Mouse (Mus musculus) cerebellum, adult 9-10 months (tissue): ENCODE results near the gene Esrp2.

ENCODE experiments used
- DNase-seq: peaks from one replicate; pipeline ENCODE4 v3.0.0; 2022

The Esrp2 gene

DNA sequence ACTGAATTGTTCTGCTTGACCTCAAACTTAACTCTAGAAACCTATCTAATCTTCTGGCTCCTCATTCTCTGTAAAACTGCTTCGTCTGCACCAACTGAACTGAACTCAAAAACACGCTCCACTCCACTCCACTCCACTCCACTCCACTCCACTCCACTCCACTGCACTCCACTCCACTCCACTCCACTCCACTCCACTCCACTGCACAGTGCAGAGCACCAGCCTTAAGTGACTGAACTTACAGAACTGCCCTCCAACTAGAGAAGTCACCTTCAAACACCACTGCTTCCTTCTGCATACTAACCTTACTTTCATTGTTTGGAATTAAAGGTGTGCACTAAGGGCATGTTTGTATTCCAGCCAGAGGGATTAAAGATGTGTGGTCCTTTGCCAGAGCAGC lies 24.7 kb downstream of the Esrp2 start:
- no peak for DNase-seq

DNA sequence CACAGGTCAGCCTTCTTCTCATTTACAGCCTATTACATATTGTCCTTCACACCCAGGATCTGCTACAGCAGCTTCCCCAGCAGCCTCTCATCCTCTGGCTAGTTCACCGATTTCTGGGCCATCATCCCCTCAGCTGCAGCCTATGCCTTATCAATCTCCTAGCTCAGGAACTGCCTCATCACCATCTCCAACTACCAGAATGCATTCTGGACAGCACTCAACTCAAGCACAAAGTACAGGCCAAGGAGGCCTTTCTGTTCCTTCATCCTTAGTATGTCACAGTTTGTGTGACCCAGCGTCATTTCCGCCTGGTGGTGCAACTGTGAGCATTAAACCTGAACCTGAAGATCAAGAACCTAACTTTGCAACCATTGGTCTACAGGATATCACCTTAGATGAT lies 28.0 kb downstream of the Esrp2 start:
- no peak for DNase-seq

- DNase-seq = no peak
Measured at GRCm38 (mm10) chr8:106108080-106108479, 28.7 kb downstream of the Esrp2 start.

DNA sequence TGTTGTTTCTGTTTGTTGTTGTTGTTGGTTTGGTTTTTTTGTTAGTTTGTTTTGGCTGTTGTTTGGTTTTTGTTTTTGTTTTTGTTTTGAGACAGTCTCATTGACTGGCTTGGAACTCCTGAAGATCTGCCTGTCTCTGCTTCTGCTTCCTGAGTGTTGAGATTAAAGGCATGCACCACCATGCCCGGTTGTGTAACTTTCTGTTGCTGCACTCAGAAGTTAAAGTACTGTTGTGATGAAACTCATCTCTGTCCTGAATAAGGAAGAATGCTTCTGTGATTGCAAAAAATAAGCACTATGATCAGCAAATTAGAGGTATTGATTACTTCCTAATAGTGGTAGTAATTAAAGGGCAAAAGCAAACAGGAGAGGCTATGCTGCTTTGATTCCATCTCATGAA lies 30.6 kb downstream of the Esrp2 start:
- no peak for DNase-seq

GRCm38 (mm10) chr8:106103888-106104287 lies 32.9 kb downstream of the Esrp2 start:
- DNase-seq = no peak

- DNase-seq = no peak
Measured at GRCm38 (mm10) chr8:106102321-106102720, 34.5 kb downstream of the Esrp2 start.
